Mouse (Mus musculus) hindbrain, embryonic 16.5 days (tissue): ENCODE data around the gene Mbnl3. TPM values are rescaled to one million over a fixed set of nuclear protein-coding genes. Genes with fewer than 3 reads are reported as not detected.

ENCODE experiments used
- ATAC-seq: fragments of 200-750 bp; cut with Nextera tagmentation; 2 replicates; pipeline ENCODE4 v1.8.0; 2017; ENCODE audit warnings: moderate TSS enrichment, moderate library complexity
- H3K27ac ChIP-seq: fragments of 300-500 bp; sonication (generic); 2 replicates; pipeline ENCODE4 v1.5.1; 2014; ENCODE audit warnings: low read depth, mild to moderate bottlenecking, control low read depth, low read length, moderate library complexity
- H3K27me3 ChIP-seq: fragments of 300-500 bp; sonication (generic); replicated peaks from 2 replicates; pipeline ENCODE4 v1.6.1; 2014; ENCODE audit warnings: low read length; ENCODE audit not compliant: control insufficient read depth, insufficient read depth
- H3K36me3 ChIP-seq: fragments of 300-500 bp; sonication (generic); 2 replicates; pipeline ENCODE4 v1.6.1; 2014; ENCODE audit warnings: mild to moderate bottlenecking, low read length, moderate library complexity, mixed read lengths; ENCODE audit not compliant: control insufficient read depth, insufficient read depth
- H3K4me1 ChIP-seq: fragments of 300-500 bp; sonication (generic); 2 replicates; pipeline ENCODE4 v1.6.1; 2014; ENCODE audit warnings: low read depth, low read length; ENCODE audit not compliant: control insufficient read depth, insufficient read depth
- H3K4me2 ChIP-seq: fragments of 300-500 bp; sonication (generic); 2 replicates; pipeline ENCODE4 v1.6.1; 2014; ENCODE audit warnings: mild to moderate bottlenecking, low read length, control low read depth, moderate library complexity
- H3K4me3 ChIP-seq: fragments of 300-500 bp; sonication (generic); 2 replicates; pipeline ENCODE4 v1.5.1; 2014; ENCODE audit warnings: mild to moderate bottlenecking, low read length, control low read depth, moderate library complexity
- H3K9ac ChIP-seq: fragments of 300-500 bp; sonication (generic); 2 replicates; pipeline ENCODE4 v1.6.1; 2014; ENCODE audit warnings: low read depth, mild to moderate bottlenecking, control low read depth, low read length, moderate library complexity
- H3K9me3 ChIP-seq: fragments of 300-500 bp; sonication (generic); 2 replicates; pipeline ENCODE4 v1.6.1; 2014; ENCODE audit warnings: mild to moderate bottlenecking, low read length, moderate library complexity; ENCODE audit not compliant: control insufficient read depth
- WGBS: fragments of 180-500 bp; shearing (Covaris S2); extraction: QIAGEN DNeasy Blood & Tissue Kit; methylation state at CpG from one replicate; pipeline ENCODE4 v1.1.7; 2014; 5-methylcytosine and 5-hydroxymethylcytosine counted together
- polyA plus RNA-seq: library from polyadenylated mRNA; unstranded; fragments of >200 nt; fragmentation: Nextera tagmentation; extraction: Ambion mirVana; gene quantifications from 2 replicates; pipeline ENCODE4 v1.2.1, GENCODE M21; 2015

The Mbnl3 gene
- 0.54 and 0.56 TPM in 2 replicates for polyA plus RNA-seq

DNA sequence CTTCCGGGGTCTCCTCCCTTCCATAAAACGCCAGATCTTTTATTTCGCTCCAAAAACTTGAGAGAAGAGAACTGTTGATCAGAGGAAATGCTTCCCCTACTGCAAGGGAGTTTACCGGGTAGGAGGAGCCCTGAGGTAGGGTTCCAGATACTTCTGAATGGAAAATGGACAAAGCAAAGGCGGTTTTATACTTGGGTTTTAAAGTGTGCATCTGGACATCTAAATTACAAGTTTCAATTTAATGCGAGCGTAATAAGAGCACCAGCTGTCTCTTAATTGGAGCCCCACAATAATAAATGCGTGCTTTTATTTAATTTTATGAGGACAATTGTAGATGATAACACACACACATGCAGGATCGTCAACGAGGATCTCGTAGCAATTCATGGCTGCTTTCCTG lies at the start of gene Mbnl3:
Mbnl3 (minus strand) TSS at position 101 of the 400 bp plus-strand sequence.
- peak within 1 kb of the TSS; percentile 89 for H3K4me2 ChIP-seq
- peaks cover 3% of the 10 kb centered on the region for H3K27me3 ChIP-seq
- no peak for ATAC-seq
- no peak within 1 kb of the TSS for H3K27ac ChIP-seq
- H3K9ac ChIP-seq, result peak within 1 kb of the TSS; percentile 25
- WGBS, result 46% methylated on average over 11 of the region's 11 CpGs
- H3K4me1 ChIP-seq, result no peaks in the 10 kb centered on the region
- no peaks in the 10 kb centered on the region for H3K36me3 ChIP-seq
- peak within 1 kb of the TSS; percentile 57 for H3K4me3 ChIP-seq
- no peaks in the 10 kb centered on the region for H3K9me3 ChIP-seq

- 24% methylated on average over 65 of the region's 79 CpGs for WGBS
- H3K4me2 ChIP-seq, result peak overlapping the region; percentile 89
- H3K27ac ChIP-seq, result no peak overlapping the region
- peaks cover 3% of the 10 kb centered on the region for H3K27me3 ChIP-seq
- no peaks in the 10 kb centered on the region for H3K9me3 ChIP-seq
- H3K9ac ChIP-seq, result peak overlapping the region; percentile 25
- H3K36me3 ChIP-seq, result no peaks in the 10 kb centered on the region
- peak overlapping the region; percentile 57 for H3K4me3 ChIP-seq
- H3K4me1 ChIP-seq, result no peaks in the 10 kb centered on the region
- ATAC-seq, result peak; percentile 73
These were observed 596 bp downstream of the Mbnl3 start for GRCm38 (mm10) chrX:51205548-51206324.

DNA sequence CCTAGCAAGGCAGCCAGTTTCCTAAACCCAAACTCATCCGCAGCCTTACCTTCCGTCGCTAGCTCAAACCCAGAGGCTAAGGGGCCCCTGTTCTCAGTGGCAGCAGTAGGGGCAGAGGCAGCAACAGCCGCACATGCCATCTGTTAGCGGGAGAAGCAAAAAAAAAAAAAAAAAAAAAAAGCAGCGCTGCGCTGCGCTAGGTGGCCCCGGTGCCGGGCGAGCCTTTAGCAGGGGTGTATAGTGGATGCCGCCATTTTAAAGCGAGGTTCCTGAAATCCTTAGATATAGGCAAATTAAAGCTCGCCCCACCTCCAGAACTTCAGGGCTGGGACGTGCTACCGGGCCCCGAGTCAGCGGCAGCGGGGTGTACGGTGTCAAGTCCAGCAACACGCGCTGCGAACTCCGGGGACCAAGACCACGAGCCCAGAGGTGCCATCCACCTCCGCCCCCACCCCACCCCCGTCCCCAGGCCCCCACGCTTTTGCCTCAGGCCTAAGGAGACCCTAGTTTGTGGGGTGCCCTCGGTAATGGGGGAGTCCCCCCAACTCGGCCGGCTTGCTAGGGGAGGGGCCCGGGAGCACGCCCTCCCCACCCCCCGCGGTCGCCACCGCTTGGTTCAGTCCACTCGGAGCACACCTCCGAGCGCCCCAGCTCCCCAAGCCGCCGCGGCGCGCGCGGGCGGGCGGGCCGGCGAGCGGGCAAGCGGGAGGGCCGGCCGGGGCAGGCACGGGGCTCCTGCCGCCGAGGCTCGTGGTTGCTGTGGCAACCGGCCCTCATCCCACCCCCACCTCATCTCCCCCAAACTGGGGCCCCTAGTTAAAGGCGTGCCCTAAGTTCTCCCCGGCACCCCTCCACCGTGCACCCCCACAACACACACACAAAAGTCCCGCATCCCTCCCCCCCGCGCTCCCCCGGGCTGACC lies 1.4 kb downstream of the Mbnl3 start:
- Histone ChIP-seq H3K4me3 (peak overlapping the region; percentile 57), H3K4me2 (peak overlapping the region; percentile 89), H3K9ac (peak overlapping the region; percentile 47; the same call in 1 of the 2 replicates), H3K9me3 (no peaks in the 10 kb centered on the region), H3K27ac (no peak overlapping the region), H3K27me3 (peaks cover 3% of the 10 kb centered on the region), H3K36me3 (no peaks in the 10 kb centered on the region), H3K4me1 (no peaks in the 10 kb centered on the region)
- peak; percentile 78 for ATAC-seq
- WGBS, result 13% methylated on average over 51 of the region's 67 CpGs

- Histone ChIP-seq H3K4me3 (no peak overlapping the region), H3K4me1 (no peaks in the 10 kb centered on the region), H3K27me3 (no peaks in the 10 kb centered on the region), H3K9ac (no peak overlapping the region), H3K27ac (no peak overlapping the region), H3K9me3 (no peaks in the 10 kb centered on the region), H3K36me3 (no peaks in the 10 kb centered on the region), H3K4me2 (no peak overlapping the region)
- ATAC-seq, result no peak
These were observed 9.3 kb downstream of the Mbnl3 start for GRCm38 (mm10) chrX:51197012-51197411.

DNA sequence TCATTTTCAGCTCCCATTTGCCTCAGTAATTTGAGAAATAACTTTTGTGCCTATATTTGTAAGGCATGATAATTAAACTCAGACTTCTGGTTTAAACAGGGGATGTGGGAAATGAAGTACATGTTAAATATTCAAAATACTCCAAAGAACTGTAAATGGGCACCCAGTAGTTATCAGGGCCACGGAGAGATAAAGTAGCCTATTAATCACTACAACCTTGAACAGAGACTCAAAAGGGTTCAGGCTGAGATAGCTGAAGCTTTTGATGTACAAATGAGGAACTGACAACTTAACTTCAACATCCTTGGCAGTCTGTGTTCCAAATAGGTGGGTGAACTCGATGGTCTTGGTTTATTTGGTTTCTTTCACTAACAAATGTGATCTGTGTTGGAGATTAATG lies 34.4 kb downstream of the Mbnl3 start:
- no peak overlapping the region for H3K4me2 ChIP-seq
- no peaks in the 10 kb centered on the region for H3K36me3 ChIP-seq
- no peaks in the 10 kb centered on the region for H3K4me1 ChIP-seq
- no peak for ATAC-seq
- no peaks in the 10 kb centered on the region for H3K9me3 ChIP-seq
- H3K27me3 ChIP-seq, result no peaks in the 10 kb centered on the region
- H3K27ac ChIP-seq, result no peak overlapping the region
- H3K9ac ChIP-seq, result no peak overlapping the region
- WGBS, result 64% methylated on average over 2 of the region's 2 CpGs
- H3K4me3 ChIP-seq, result no peak overlapping the region

GRCm38 (mm10) chrX:51171413-51171812 lies 34.9 kb downstream of the Mbnl3 start:
- H3K27ac ChIP-seq, result no peak overlapping the region
- no peaks in the 10 kb centered on the region for H3K27me3 ChIP-seq
- H3K4me3 ChIP-seq, result no peak overlapping the region
- no peak overlapping the region for H3K4me2 ChIP-seq
- no peaks in the 10 kb centered on the region for H3K9me3 ChIP-seq
- WGBS, result 74% methylated on average over 6 of the region's 6 CpGs
- H3K36me3 ChIP-seq, result no peaks in the 10 kb centered on the region
- H3K4me1 ChIP-seq, result no peaks in the 10 kb centered on the region
- H3K9ac ChIP-seq, result no peak overlapping the region
- ATAC-seq, result no peak

DNA sequence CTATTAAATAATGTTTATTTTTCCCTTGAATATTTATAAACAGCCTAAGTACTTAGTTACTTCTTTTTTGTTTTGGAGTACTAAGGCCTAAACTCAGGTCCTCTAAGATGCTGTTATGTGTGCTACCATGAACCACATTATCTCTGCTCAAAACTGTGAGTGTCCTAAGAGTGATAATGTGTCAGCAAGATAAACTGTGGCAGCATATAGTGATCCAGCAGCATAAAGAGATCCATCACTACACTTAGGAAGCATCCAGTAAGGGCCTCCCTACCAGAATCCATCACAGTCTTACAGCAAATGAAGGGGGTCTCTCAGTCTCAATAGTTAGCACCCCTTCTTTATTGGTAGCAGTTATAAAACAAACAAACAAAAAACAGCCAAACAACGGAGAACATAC lies 35.9 kb downstream of the Mbnl3 start:
- Histone ChIP-seq H3K36me3 (no peaks in the 10 kb centered on the region), H3K4me2 (no peak overlapping the region), H3K27ac (no peak overlapping the region), H3K27me3 (no peaks in the 10 kb centered on the region), H3K9me3 (no peaks in the 10 kb centered on the region), H3K4me1 (no peaks in the 10 kb centered on the region), H3K9ac (no peak overlapping the region), H3K4me3 (no peak overlapping the region)
- ATAC-seq, result no peak
- WGBS, result 88% methylated on average over 1 of the region's 1 CpGs

- no peaks in the 10 kb centered on the region for H3K27me3 ChIP-seq
- H3K4me1 ChIP-seq, result no peaks in the 10 kb centered on the region
- ATAC-seq, result no peak
- H3K4me3 ChIP-seq, result no peak overlapping the region
- no peak overlapping the region for H3K27ac ChIP-seq
- H3K4me2 ChIP-seq, result no peak overlapping the region
- H3K9me3 ChIP-seq, result no peaks in the 10 kb centered on the region
- H3K9ac ChIP-seq, result no peak overlapping the region
- 74% methylated on average over 5 of the region's 5 CpGs for WGBS
- no peaks in the 10 kb centered on the region for H3K36me3 ChIP-seq
These were observed 36.8 kb downstream of the Mbnl3 start for GRCm38 (mm10) chrX:51169476-51170045.

DNA sequence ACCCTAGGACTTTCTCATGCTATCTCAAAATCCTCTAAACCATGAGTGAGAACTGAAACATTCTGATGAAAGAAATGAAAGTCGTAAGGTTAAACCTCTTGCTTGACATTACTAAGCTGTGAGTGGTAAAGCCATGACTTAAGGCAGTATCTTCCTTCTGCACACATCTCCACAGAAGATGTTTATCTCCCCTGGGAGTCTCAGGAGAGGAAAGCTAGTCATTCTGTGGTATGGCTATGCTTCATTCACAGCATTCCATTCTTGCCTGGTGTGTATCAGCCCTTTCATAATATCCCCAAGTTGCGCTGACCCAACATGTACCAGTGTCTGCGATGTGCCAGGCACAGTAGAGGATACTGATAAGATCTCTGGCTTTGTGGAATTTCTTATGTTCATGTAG lies 38.4 kb downstream of the Mbnl3 start:
- Histone ChIP-seq H3K9ac (no peak overlapping the region), H3K36me3 (no peaks in the 10 kb centered on the region), H3K4me3 (no peak overlapping the region), H3K4me1 (no peaks in the 10 kb centered on the region), H3K27ac (no peak overlapping the region), H3K9me3 (no peaks in the 10 kb centered on the region), H3K27me3 (no peaks in the 10 kb centered on the region), H3K4me2 (no peak overlapping the region)
- no peak for ATAC-seq
- 95% methylated on average over 3 of the region's 3 CpGs for WGBS
